Mouse (Mus musculus): ENCODE measurements around the gene Hs6st2. TPM values are rescaled to one million over a fixed set of nuclear protein-coding genes. Genes with fewer than 3 reads are reported as not detected.

The Hs6st2 gene
- 0.15 TPM for total RNA-seq (2023)

DNA sequence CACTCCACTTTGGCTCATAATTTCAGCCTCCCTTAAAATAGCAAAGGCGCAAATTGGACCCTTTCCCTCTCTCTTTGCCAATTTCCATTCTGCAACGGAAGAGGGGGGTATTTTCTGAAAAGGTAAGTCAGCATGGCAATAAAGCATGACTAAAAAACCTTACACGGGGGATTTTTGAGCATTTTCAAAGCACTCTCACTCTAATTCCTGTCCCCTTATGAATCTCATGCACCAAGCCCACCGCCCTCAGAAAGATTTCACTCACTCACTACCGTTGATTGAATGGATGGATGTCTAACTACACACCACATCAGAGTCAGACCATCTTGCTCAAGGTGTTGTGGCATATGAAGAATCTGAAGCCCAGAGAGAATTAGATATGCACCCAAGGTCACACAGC lies at the start of gene Hs6st2:
Gene Hs6st2, minus strand, starts transcription at position 101 of the 400 bp plus-strand sequence.

Other genes starting within 250 kb of the Hs6st2 start
- gene Usp26, start 119.4 kb upstream of the Hs6st2 start, total RNA-seq (2023) = not detected

Data from CD4-positive naive resting alpha-beta T cell, adult 76 days (primary cell).